Mouse (Mus musculus): Measurements from ENCODE around the gene Myl4. TPM values are rescaled to one million over a fixed set of nuclear protein-coding genes. Genes with fewer than 3 reads are reported as not detected.

The Myl4 gene
- polyA plus RNA-seq, 1 experiment: 3.4 TPM

- no peak for DNase-seq (ENCODE audit: low read depth)
- no peak for TF ChIP-seq POLR2A (IDR thresholded peaks at IDR 0.05; ENCODE audit: borderline replicate concordance, extremely low read depth, insufficient read depth, insufficient read length, poor library complexity, severe bottlenecking)
- no peak for TF ChIP-seq CTCF (IDR thresholded peaks at IDR 0.05; ENCODE audit: borderline replicate concordance, extremely low read depth, insufficient read depth, insufficient read length)
Measured at GRCm38 (mm10) chr11:104640894-104641293, 90.4 kb downstream of the Myl4 start.

GRCm38 (mm10) chr11:104643236-104643635 lies 92.8 kb downstream of the Myl4 start:
- DNase-seq (ENCODE audit: low read depth): no peak
- no peak for TF ChIP-seq POLR2A (IDR thresholded peaks at IDR 0.05; ENCODE audit: borderline replicate concordance, extremely low read depth, insufficient read depth, insufficient read length, poor library complexity, severe bottlenecking)
- TF ChIP-seq CTCF (IDR thresholded peaks at IDR 0.05; ENCODE audit: borderline replicate concordance, extremely low read depth, insufficient read depth, insufficient read length): no peak

Other genes with a start within 250 kb of the Myl4 start
- 129 and 133 TPM in 2 replicates for gene Kansl1, start 81.8 kb upstream of the Myl4 start, polyA plus RNA-seq (2012; rRNA removed)
- gene Cdc27, start within 50 bp of the Myl4 start, polyA plus RNA-seq (2012; rRNA removed): 26.8 and 34.2 TPM in 2 replicates
- 0.64 and 1.9 TPM in 2 replicates for gene Itgb3, start 57.3 kb downstream of the Myl4 start, polyA plus RNA-seq (2012; rRNA removed)
- under 0.01 and 0.10 TPM in 2 replicates for gene Gm11639, start 135.0 kb downstream of the Myl4 start, polyA plus RNA-seq (2012; rRNA removed)